Mouse (Mus musculus): ENCODE measurements around the gene Osbp2. TPM values are rescaled to one million over a fixed set of nuclear protein-coding genes. Genes with fewer than 3 reads are reported as not detected.

Osbp2 gene
- total RNA-seq, 2 experiments from 2014 or later, result 5.6 to 6.1 TPM

DNA sequence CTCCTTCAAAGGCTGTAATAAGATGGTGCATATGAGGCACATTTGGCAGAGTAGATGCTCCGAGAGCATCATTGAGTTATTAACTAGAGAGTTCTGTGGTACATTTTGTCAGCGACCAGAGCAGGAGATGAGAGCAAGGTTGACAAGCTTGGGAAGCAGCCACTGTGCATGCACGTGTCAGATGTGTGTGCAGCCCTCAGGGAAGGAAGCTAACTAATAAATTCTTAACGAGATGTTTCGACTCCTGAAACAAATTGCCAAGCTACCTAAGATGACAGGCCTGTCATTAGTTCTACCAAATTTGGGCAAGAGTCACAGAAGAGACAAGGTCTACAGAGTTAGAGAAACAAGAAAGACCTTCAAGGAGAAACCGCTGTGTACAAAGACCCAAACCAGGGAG is 640 bp upstream of the Osbp2 start:
- DNase-seq, result no peak
- intact Hi-C loops (cut with DNase I), result no loop called here

DNA sequence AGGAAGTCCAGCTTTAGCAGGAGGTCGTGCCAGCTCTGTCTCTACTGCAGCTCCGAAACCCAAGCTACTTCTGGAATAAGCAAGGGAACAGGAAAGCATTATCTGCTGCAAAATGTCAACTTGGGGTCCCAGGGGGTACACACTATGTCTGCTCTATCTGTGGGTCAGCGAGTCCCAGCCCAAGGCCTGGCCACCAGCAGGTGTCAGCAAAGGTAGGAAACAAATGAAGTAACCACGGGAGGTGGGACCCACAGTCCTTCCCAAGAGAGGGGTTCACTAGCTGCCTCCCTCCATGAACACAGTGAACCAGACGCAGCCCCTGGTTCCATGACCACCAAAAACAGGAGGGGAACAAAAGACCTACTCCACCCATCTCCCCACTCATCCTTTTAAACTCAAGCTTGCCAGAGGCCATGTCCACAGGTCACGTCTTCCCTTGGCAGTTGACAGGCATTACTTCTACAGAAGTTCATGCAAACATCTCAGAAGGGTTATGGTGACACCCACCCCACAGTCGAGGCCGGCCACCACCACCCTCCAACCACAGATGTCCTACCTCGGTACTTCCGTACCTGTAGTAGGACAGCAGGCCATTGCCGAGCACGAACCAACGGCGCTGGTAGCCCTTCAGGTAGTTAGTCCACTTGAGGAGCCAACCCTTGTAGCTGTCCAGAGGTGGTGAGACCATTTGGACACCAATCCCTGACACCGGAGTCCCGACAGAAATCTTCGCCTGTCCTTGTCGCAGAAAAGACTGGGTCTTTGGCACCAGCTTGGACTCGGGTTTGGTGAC is 846 bp downstream of the Osbp2 start:
- DNase-seq, result no peak

DNA sequence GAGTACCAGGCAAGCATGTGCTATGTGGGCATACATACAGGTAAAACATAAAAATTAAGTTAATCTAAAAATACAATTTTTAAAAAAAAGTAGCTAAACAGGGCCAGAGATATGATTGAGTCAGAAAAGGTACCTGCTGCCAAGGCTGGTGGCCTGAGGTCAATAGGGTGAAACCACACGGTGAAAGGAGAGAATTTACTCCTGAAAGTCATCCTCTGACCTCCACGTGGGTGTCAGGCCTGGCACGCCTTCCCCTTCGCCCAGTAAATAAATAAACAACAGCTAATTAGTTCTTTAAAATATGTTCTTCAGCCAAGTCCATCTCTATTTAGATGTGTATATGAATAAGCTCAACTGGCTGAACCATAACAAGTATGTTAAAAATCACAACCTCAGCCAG is 3.3 kb downstream of the Osbp2 start:
- DNase-seq, result no peak
- intact Hi-C loops (cut with DNase I), result no loop called here

More for the DNA sequence above, 846 bp downstream of the Osbp2 start:
- intact Hi-C loops (cut with DNase I), result no loop called here

DNA sequence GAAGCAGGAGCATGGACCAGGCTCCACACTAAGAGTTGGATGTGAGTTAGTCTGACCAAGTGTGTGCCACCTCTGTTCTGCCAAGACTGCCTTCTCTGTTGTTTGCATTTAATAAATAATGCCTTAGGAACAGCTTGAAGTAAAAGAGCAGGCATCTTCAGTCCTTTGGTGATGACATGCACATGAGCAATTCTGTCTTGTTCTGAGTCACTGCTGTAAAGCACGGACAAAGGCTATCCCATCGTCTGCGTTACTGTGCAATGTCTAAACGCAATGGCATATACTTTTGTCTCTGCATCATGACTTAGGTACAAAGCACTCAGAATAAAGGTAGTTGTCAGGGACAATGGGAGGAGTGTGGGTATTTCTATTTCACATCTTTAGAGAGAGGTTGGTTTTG is 3.9 kb downstream of the Osbp2 start:
- intact Hi-C loops (cut with DNase I), result no loop called here
- DNase-seq, result no peak

DNA sequence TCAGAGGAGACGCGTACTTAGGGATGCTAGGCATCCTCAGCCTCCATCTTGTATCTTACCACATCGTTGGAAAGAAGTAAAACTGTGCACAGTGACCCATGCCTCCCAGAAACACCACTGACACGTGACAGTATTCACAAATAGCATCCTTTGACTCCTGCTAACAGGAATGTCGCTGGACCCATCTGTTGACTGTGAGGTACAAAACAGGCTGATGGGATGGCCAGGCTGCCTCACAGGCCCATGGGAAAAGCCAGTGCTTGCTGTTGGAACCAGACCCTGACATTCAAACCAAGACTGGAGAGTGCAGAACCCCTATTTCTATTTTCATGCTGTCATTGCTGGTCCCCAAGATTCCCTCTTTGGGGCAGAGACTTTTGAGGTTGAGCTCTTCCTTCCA is 5.8 kb downstream of the Osbp2 start:
- DNase-seq, result no peak
- intact Hi-C loops (cut with DNase I), result no loop called here

DNA sequence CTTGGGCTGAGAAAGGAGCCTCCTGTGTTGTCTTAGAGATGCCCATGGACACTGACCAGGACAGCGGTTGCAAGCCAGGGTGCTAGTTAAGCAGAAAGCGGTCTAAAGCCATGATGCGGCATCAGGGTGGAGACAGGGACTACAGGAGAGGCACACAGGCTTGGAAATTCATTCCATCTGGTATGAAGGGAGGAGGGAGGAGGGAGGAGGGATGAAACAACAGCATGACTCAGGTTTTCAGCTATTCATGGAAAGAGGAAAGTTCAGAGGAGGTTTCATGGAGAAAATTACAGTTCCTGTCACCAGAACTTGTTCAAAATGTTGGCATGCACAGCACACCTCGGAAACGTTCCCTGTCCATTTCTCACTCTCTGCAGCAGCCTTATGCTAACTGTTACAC is 7.9 kb downstream of the Osbp2 start:
- no peak for DNase-seq
- intact Hi-C loops (cut with DNase I), result no loop called here

DNA sequence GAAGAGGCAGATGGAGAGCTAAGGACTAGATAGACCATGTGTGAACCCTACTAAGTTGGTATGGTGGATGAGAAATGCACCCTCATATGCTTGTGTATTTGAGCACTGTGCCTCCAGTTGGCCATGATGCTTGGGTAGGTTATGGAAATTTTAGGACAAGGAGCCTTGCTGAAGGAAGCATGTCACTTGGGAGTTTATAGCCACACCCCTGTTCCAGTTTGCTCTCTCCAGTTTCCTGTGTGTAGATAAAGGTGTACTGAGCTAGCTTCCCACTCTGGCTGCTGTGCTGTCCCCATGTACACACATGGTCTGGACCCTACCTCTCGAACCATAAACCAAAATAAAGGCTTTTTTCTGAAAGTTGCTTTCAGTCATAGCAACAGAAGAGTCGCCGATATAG is 9.5 kb downstream of the Osbp2 start:
- no peak for DNase-seq
- intact Hi-C loops (cut with DNase I), result no loop called here

DNA sequence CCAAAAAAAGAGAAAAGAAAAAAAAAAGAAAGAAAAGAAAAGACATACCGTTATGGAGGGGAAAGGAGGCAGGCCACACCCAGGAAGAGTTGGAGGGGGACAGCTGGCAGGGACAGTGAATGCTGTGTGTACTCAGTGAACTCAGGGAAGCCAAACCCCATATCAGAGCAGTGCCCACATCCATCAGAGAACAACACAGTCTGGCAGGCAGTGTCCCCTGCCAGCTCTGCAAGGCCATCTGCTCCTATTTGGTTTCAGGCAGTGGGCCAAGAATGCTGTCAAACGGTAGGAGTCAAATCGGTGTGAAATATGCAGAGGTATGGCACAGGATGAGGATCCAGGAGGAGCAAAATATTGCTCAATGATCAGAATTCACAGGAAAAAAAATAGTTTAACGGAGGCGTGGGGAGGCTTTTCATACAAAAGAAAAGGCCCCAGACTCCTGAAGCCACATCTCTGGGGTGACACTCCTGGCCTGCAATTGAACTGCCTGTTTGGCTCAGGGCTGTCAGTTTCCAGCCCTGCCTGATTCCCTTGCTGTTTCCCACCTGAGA is 10.1 kb downstream of the Osbp2 start:
- intact Hi-C loops (cut with DNase I), result no loop called here
- peak; percentile 81 to 82 for DNase-seq

DNA sequence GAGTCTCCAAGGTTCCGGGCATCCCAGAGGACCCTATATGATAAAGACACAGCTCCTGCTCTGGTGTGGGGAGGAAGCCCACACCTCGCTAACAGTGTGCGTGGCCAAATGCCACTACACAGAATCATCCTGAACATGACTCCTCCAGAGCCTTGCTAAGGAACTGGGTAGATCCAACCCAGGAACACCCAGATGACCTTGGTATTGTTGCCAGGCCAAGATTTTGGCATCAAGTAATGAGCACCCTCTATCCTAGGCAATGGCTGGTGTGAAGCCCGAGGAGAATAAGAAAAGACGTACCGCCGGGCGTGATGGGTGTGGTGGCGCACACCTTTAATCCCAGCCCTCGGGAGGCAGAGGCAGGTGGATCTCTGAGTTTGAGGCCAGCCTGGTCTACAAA is 10.7 kb downstream of the Osbp2 start:
- no peak for DNase-seq
- intact Hi-C loops (cut with DNase I), result no loop called here

DNA sequence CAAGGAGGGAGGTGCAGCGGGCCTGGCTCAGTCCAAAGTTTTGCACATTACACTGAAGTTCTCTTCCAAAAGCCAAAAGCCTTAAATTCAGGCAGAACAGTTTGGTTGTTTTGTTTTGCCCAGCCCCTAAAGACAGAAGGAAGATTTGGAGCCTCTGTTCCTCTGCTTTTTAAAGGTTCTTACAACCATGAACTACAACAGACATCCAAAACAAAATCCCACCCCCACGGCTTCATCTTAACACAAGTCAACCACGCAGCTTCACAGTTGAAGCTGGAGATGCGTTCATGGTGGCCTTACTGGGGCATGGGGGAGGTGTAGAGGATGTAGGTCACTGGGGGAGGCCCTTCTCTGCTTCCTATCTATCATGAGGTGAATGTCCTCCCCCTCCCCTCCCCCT is 11.8 kb downstream of the Osbp2 start:
- intact Hi-C loops (cut with DNase I), result no loop called here

DNA sequence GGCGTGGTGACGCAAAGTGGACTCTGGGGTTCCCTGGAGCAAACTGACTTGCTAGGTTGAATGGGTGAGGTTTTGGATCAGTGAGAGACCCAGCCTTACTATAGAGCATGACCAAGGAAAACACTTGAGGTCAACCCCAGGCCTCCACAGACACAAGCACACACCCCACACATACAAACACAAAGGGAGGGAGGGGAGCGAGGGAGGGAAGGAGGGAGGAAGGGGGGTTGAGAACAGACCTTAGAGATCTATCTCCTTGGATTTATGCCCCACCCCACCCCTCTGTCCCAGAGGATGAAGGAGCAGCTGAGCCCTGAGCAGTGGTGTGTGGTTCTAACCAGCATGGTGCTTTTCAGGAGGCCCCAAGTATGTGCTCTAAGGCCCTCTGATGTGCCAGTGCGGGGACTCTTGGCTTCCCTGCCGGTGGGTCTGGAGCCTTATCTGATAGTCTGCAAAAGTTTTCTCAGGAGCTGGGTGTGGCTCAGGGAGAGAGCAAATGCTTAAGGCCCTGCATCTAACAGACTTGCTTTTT is 12.9 kb downstream of the Osbp2 start:
- intact Hi-C loops (cut with DNase I), result no loop called here
- no peak for DNase-seq

More for the DNA sequence above, 11.8 kb downstream of the Osbp2 start:
- no peak for DNase-seq

DNA sequence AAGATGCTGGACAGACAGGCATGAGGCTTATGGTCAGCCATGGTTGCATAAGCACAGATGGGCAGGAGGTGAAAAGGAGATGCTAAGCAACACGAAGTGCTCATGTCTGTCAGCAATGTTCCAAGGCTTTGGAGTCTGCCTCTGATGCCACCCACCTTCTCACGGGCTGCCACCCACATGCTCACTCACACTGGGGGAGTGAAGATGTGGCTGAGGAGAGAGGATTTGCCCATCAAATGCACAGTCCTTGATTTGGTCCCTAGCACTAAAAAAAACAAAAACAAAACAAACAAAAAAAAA is 13.4 kb downstream of the Osbp2 start:
- intact Hi-C loops (cut with DNase I), result no loop called here
- no peak for DNase-seq

DNA sequence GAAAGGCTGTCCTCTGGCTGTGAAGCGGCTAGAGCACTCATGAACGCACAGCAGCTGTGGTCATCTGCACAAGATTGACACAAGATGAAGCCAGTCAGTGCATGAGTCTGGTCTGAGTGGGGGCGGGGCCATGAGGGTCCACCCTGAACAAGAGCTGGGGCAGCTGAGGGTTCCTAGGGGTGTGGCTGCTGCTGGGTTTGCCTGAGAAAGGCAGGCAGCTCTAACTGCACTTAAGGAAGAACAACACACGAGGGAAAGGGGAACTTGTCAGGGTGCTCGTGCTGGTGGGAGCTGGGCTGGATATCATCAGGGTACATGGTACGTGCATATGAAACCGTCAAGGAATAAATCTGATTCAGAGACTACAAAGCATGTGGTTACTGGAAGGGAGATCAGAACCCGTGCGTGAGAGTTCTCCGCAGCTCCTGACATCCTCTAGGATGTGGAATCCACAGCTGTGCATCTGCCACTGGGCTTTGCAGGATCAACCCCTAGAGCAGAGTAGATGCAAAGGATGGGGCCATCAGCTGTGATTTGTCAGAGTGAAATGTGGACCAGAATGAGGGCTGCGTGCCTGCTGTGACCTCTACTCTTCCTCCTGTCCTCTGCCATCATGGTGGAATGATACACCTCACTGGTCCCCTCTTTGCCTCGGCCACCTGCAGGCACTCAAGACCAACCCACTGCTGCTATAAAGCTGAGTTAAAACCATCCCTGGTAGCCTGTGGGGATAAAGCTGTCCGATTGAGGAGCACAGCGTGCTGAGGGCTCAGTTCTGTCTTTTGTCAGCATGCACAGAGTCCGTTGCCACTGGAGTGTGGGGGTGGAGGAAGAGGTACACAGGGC is 14.0 kb downstream of the Osbp2 start:
- intact Hi-C loops (cut with DNase I), result no loop called here
- no peak for DNase-seq

DNA sequence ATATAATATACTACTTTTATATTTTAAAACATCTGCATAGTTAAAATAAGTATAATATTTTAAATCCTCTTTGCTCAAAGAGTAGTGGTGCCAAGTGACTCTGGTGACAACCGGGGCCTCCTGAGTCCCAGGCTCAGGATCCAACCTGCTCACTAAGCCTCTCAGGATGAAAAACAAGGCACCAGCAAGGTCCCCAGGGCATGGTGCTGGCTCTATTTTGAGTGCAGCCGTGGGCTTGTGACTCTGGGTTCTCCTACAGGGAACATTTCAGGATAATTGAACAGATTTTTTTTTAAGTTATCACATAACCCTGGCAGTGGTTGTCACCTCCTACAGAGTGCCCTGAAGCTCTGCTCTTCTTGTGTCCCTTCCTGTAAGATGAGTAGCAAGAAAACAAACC is 17.4 kb downstream of the Osbp2 start:
- DNase-seq, result no peak
- intact Hi-C loops (cut with DNase I), result no loop called here

DNA sequence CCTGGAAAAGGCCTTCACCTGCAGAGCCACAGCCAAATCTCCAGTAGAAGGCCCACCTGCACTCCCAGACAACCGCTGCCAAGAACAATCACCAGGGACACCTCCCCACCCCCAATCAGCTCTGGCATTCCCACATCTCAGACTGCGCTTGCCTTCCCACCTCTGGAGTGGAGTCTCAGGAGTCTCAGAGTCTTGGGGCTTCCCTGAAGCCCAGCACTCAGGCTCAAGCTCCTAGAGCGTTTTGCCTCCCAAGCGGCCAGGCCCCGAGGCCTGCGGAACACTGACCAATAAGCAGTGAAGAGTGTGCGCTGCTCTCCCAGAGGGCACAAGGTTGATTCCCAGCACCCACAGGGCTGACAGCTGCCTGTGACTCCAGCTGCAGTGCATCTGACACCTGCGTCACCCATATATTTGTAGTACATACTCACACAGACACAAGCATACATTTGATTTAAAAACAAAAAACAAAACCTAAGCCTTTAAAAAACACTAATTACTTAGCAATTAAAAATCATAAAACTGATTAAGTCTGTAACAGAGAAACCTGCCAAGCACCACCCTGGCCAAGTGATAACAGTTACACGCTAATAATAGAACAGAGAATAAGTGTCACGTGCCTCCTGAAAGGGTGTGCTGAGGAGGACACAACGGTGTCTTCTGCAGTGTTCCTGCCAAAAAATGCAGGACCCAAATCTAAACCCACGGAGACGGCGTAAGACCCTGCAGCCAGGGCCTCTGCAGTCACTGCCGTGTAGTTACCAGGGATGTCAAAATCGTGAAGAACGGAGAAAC is 19.6 kb downstream of the Osbp2 start:
- DNase-seq, result peak; percentile 53 to 57
- intact Hi-C loops (cut with DNase I), result no loop called here

DNA sequence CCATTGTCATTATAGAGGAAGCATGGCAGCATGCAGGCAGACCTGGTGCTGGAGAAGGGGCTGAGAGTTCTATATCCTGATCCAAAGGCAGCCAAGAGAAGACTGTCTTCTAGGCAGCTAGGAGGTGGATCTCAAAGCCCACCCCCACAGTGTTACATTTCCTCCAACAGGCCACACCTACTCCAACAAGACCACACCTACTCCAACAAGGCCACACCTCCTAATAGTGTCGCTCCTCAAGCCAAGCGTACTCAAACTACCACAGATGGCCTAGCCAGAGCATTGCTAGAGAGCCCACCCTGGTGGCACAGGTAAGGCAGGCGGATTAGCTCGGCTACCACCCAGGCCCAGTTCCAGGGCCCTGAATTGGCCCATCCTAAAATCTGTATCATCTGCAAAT is 28.4 kb downstream of the Osbp2 start:
- intact Hi-C loops (cut with DNase I), result loop anchor here (5.0 kb wide), 1 partner anchor 37 kb away; no protein-coding TSS in a partner anchor
- no peak for DNase-seq

DNA sequence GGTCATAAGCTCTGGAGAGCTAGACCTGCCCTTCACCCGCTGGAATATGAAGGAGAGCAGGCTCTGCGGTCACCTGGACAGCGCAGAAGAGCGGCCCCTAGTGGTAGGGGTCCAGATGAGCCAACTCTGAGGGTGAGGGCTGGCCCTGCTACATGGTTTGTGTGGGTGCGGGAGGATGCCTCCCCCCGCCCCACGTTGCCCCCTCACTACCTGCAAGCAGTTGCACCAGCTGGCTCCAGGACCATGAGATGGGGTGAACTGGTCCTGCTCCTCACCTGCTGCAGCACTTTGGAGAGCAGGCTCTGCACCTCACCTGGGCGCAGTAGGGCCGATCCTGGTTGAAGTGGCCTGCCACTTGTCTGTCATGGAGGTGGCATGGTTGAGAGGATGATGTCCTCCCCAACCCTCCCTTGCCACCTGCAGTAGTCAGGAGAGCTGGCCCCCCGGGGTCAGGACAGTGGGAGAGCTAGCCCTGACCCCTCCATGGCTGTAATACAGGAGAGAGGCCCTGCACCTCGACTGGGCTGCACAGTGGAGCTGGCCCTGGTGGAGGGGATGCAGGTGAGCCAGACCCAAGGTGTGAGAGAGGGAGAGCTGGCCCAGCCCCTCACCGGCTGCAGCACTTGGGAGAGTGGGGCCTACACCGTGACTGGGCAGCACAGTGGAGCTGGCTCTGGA is 29.1 kb downstream of the Osbp2 start:
- intact Hi-C loops (cut with DNase I), result loop anchor here (5.0 kb wide), 1 partner anchor 38 kb away; no protein-coding TSS in a partner anchor
- DNase-seq, result peak; percentile 39 to 64

DNA sequence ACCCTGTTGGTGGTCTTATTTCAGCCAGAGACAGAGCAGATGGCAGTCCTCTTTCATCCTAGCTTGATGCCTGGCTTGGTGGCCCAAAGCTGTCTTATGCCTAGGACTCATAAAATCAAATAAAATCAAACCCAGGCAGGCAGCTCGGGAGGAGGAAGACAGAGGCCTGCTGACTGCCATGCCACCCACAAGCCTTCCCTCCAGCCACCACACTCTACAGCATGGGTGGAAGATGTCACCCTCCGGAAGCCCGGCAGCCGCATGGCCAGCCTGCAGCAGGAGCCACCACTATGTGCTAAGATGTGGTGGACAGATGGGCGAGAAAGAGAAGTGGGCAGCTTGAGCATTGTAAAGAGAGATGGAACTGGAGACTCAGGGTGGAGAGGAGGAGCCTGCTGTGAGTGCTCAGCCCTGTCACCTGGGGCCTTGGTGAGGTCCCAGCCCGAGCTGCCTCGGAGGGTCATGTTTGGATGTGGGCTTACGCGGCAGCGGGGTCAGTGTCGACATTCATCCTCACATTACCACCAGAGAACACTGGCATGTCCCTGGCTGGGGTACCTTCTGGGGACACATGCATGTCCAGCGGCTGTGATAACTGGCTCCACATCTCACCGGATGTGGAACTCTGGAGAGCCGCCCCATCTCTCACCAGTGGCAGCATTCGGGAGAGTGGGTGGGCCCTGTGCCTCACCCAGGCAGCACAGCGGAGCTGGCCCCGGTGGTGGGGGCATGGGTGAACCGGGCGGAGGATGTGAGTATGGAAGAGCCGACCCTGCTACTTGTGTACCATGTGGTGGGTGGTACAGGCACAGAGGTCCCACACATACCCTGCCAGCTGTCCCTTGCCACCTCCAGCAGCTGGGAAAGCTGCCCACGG is 29.9 kb downstream of the Osbp2 start:
- intact Hi-C loops (cut with DNase I), result no loop called here

DNA sequence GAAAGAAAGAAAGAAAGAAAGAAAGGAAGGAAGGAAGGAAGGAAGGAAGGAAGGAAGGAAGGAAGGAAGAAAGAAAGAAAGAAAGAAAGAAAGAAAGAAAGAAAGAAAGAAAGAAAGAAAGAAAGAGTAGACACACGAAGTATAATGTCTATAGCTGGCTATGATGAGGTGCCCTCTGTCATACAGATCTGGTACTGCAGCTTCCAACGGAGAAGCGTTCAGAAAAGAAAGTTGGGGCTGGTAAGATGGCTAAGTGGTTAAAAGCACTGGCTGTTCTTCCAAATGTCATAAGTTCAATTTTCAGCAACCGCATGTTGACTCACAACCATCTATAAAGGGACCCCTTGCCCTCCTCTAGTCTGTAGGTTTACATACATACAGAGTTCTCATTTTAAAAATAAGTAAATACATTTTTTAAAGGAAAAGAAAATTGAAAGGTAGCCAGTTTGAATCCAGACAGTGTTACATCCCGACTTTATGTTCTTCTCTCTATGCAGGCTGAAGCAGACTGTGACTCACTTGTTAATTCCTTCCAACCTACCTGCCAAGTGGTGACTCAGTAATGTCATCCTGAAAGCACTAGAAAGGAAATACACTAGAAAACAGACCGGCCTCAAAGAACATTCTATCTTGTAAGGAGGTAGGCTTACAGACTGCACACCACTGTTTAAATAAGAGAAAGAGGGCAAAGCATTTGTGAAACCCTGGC is 31.4 kb downstream of the Osbp2 start:
- peak; percentile 24 to 49 for DNase-seq
- intact Hi-C loops (cut with DNase I), result no loop called here

More for the DNA sequence above, 29.9 kb downstream of the Osbp2 start:
- no peak for DNase-seq
